Mouse (Mus musculus) neutrophil, adult 5-6 weeks (primary cell): Measurements from ENCODE around the gene Olfr195. TPM values are rescaled to one million over a fixed set of nuclear protein-coding genes. Genes with fewer than 3 reads are reported as not detected.
"Not testable (repeated sequence)": the region's sequence is repeated elsewhere in the genome, so short reads cannot be mapped to it uniquely, and the experiment has no call there.

Experiments
- ATAC-seq: fragments of 151-379, 151-347 bp; 2 replicates; pipeline ENCODE4 v1.8.0; 2017; ENCODE audit warnings: mild to moderate bottlenecking, moderate TSS enrichment; ENCODE audit not compliant: insufficient number of reproducible peaks, poor library complexity, low FRiP score, severe bottlenecking; ENCODE audit errors: extremely low read depth
- total RNA-seq: library from RNA; stranded (forward); fragments of 200-1000 nt; gene quantifications from 2 replicates; pipeline ENCODE4 v1.2.3, GENCODE M21; 2017

Gene Olfr195
- not detected in 2 replicates for total RNA-seq

- ATAC-seq, result no peak
Observed at GRCm38 (mm10) chr16:59146746-59147145, at the start of gene Olfr195. Gene Olfr195, plus strand, starts transcription at chr16:59147046.

GRCm38 (mm10) chr16:59105312-59105711 is 41.5 kb upstream of the Olfr195 start:
- no peak for ATAC-seq

- not testable (repeated sequence) for ATAC-seq
Observed at GRCm38 (mm10) chr16:59108522-59108921, 38.3 kb upstream of the Olfr195 start.

- no peak for ATAC-seq
Observed at GRCm38 (mm10) chr16:59111781-59112180, 35.1 kb upstream of the Olfr195 start, which contains the start of gene Olfr193. Gene Olfr193, minus strand, starts transcription at chr16:59111881.

- no peak for ATAC-seq
Observed at GRCm38 (mm10) chr16:59120969-59121368, 25.9 kb upstream of the Olfr195 start, which contains the start of gene Olfr194. Gene Olfr194, minus strand, starts transcription at chr16:59121069.

- ATAC-seq, result no peak
Observed at GRCm38 (mm10) chr16:59130740-59131139, 16.1 kb upstream of the Olfr195 start.

- no peak for ATAC-seq
Observed at GRCm38 (mm10) chr16:59141105-59141504, 5.7 kb upstream of the Olfr195 start.

GRCm38 (mm10) chr16:59151996-59152395 is 5.2 kb downstream of the Olfr195 start:
- no peak for ATAC-seq

GRCm38 (mm10) chr16:59170354-59170753 is 23.5 kb downstream of the Olfr195 start, which contains the start of gene Olfr196:
Gene Olfr196, minus strand, starts transcription at chr16:59170454.
- no peak for ATAC-seq

Other genes with a start within 250 kb of the Olfr195 start
- gene Olfr181, start 218.3 kb upstream of the Olfr195 start, total RNA-seq, result not detected in 2 replicates
- not detected in 2 replicates for gene Olfr180, start 217.7 kb upstream of the Olfr195 start, total RNA-seq
- not detected in 2 replicates for gene Olfr183, start 151.7 kb upstream of the Olfr195 start, total RNA-seq
- not detected in 2 replicates for gene Olfr186, start 116.8 kb upstream of the Olfr195 start, total RNA-seq
- not detected in 2 replicates for gene Olfr187, start 107.3 kb upstream of the Olfr195 start, total RNA-seq
- under 0.01 TPM in 1 of 2 replicates, not detected in the other for gene Olfr190, start 69.0 kb upstream of the Olfr195 start, total RNA-seq
- gene Olfr191, start 57.2 kb upstream of the Olfr195 start, total RNA-seq, result not detected in 2 replicates
- gene Olfr193, start 35.2 kb upstream of the Olfr195 start, total RNA-seq, result not detected in 2 replicates
- gene Olfr194, start 26.0 kb upstream of the Olfr195 start, total RNA-seq, result 0.12 TPM in 1 of 2 replicates, not detected in the other
- gene Olfr196, start 23.4 kb downstream of the Olfr195 start, total RNA-seq, result not detected in 2 replicates
- gene Olfr198, start 56.5 kb downstream of the Olfr195 start, total RNA-seq, result not detected in 2 replicates
- not detected in 2 replicates for gene Olfr199, start 72.7 kb downstream of the Olfr195 start, total RNA-seq
- not detected in 2 replicates for gene Olfr201, start 125.6 kb downstream of the Olfr195 start, total RNA-seq
- not detected in 2 replicates for gene Olfr202, start 139.7 kb downstream of the Olfr195 start, total RNA-seq
- not detected in 2 replicates for gene Olfr203, start 151.8 kb downstream of the Olfr195 start, total RNA-seq
- gene Olfr204, start 171.2 kb downstream of the Olfr195 start, total RNA-seq, result not detected in 2 replicates
- gene Olfr205, start 184.1 kb downstream of the Olfr195 start, total RNA-seq, result not detected in 2 replicates
- 0.47 TPM in 1 of 2 replicates, not detected in the other for gene Olfr206, start 202.2 kb downstream of the Olfr195 start, total RNA-seq
- gene Olfr209, start 216.9 kb downstream of the Olfr195 start, total RNA-seq, result not detected in 2 replicates